9 mouse cellular contexts compared by ENCODE assay signal in the genomic region with DNA sequence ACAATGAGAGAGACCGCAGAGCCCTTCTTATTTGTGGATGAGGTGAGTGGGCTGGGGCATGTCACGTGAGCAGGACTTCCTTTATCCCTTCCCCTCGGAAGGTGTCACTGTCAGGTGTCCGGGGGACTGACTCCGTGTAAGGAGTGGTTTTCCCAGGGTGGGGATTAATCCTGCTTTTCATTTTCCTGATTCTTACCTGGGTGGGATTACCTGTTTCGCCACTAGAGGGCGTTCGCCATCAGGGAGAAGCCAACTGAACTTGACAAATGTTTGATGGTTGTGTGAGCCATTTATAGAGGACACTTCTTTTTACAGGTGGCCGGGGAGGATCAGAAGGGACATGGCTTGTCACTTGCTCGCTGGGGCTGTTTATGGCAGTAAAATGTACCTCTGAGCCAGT.
A peak's percentile ranks its signal among the peaks of the same experiment; 100 is the strongest.
DNase-seq lines count a peak whose midpoint lies in the region; ATAC-seq and TF ChIP-seq lines count a peak whose summit lies in the region.
"Had no signal": no experiment of that assay in that cellular context is flagged by ENCODE, and none has a peak within 500 bp of the region (broad histone marks: within the 10 kb centered on the region; RNA-seq: fewer than 3 reads in every experiment).

No protein-coding gene starts in this region.

- intact Hi-C loops in left cerebral cortex, adult 2 months (cut with DNase I) = loop anchor here (10.0 kb wide), 1 partner anchor 473 kb away; no protein-coding TSS in a partner anchor
- intact Hi-C loops in left cerebral cortex, postnatal 25 days (cut with DNase I) = no loop called here

- H3K4me1 ChIP-seq in ES-E14 (ENCODE audit: control insufficient read depth in 2 of 2, insufficient read depth in 2 of 2, low read length in 2 of 2, poor library complexity in 1 of 2) = peaks cover 0 to 5% of the 10 kb centered on the region in 2 experiments; a peak in 2 of 4 replicates

- H3K27ac ChIP-seq in left cerebral cortex, adult 2 months = no peak overlapping the region
- no peak overlapping the region; the same call in 1 of the 2 replicates for H3K27ac ChIP-seq in ES-E14 (ENCODE audit: insufficient read depth, low read depth, low read length, poor library complexity, severe bottlenecking)

- peak; percentile 32 for DNase-seq in CD4-positive, CD25-positive, alpha-beta regulatory T cell, adult 2 months (ENCODE audit: low read depth, low spot score)
- DNase-seq in left cerebral cortex, adult 2 months (ENCODE audit: extremely low spot score in 1 of 2, low spot score in 2 of 2) = no peak
- no peak for DNase-seq in left cerebral cortex, postnatal 25 days (ENCODE audit: low spot score in 2 of 2)
- DNase-seq in ES-E14 (ENCODE audit: low read depth, low spot score) = peak; percentile 35
- DNase-seq in mesoderm, embryonic 11.5 days (ENCODE audit: low read depth, low spot score) = peak; percentile 31
- no peak for DNase-seq in ovary, adult 18-20 months (ENCODE audit: low spot score)
- DNase-seq in adrenal gland, postnatal 14 days = no peak
- DNase-seq: kidney, postnatal 14 days had no signal

- H3K9me3 ChIP-seq in ES-E14 (ENCODE audit: control insufficient read depth, insufficient read depth, low read depth, low read length) = no peaks in the 10 kb centered on the region

- no peak overlapping the region for H3K9ac ChIP-seq in ES-E14 (ENCODE audit: insufficient read depth, low read depth, low read length, poor library complexity, severe bottlenecking)

- ATAC-seq in CD4-positive, CD25-positive, alpha-beta regulatory T cell, adult 4 months = no peak

- no peak overlapping the region for H3K4me3 ChIP-seq in left cerebral cortex, adult 2 months
- H3K4me3 ChIP-seq in ES-E14 (ENCODE audit: insufficient read depth in 1 of 2, low read depth in 1 of 2, low read length in 2 of 2, poor library complexity in 1 of 2, severe bottlenecking in 1 of 2) = no peak overlapping the region

- peak; percentile 48 for TF ChIP-seq CTCF in left cerebral cortex, adult 2 months (IDR thresholded peaks at IDR 0.05)

- in situ Hi-C loops in ES-E14 (cut with MboI; ENCODE audit: low sequenced_read_pairs in 2 of 2, unreplicated experiment in 2 of 2) = no loop called here

- peaks cover 18% of the 10 kb centered on the region; the same call in 1 of the 2 replicates for H3K36me3 ChIP-seq in ES-E14 (ENCODE audit: control insufficient read depth, insufficient read depth, low read length, poor library complexity, severe bottlenecking)

TF ChIP-seq in ES-E14, 5 proteins besides CTCF, POLR2A, EP300 and RAD21:
- no peak for TF ChIP-seq HCFC1 (IDR thresholded peaks at IDR 0.05; ENCODE audit: borderline replicate concordance, insufficient read depth, low read length)
- no peak for TF ChIP-seq MAFK (IDR thresholded peaks at IDR 0.05; ENCODE audit: insufficient read depth, low read depth, low read length)
- TF ChIP-seq CHD2 (IDR thresholded peaks at IDR 0.05; ENCODE audit: low read depth, low read length) = no peak
- no peak for TF ChIP-seq ZC3H11A (IDR thresholded peaks at IDR 0.05; ENCODE audit: borderline replicate concordance, low read depth, low read length)
- no peak for TF ChIP-seq ZNF384 (IDR thresholded peaks at IDR 0.05; ENCODE audit: low read depth, low read length)

Comparison
In these comparisons a context has a peak if more than half of its experiments do, and no peak if none do; other contexts are left out.
1. DNase-seq: peak in CD4-positive, CD25-positive, alpha-beta regulatory T cell, adult 2 months (single experiment), ES-E14 (single experiment) and mesoderm, embryonic 11.5 days (single experiment); none in left cerebral cortex, adult 2 months (0 of 2), left cerebral cortex, postnatal 25 days (0 of 2), ovary, adult 18-20 months (single experiment) and adrenal gland, postnatal 14 days (single experiment).